In the genomic region with DNA sequence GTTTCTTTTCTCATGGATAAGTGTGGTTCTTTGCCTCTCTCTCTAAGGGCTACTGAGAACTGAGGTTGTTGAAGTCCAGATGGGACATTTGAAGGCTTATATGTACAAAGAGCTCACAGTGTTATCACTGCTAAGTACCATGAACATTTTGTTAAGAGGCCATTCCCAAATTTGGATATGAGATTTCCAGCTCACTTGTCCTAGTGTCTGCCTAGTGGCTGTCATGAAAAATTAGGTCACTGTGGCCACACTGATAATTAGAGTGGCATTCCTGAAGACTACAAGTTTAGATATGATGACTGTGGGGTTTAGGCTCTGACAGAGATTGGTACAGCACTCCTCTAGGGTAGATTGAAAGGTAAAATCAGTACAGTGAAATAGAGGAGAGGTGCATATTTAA, we compare ENCODE assay signal across 18 mouse cellular contexts.
DNase-seq lines count a peak whose midpoint lies in the region; ATAC-seq and TF ChIP-seq lines count a peak whose summit lies in the region.
"Had no signal": no experiment of that assay in that cellular context is flagged by ENCODE, and none has a peak within 500 bp of the region (broad histone marks: within the 10 kb centered on the region; RNA-seq: fewer than 3 reads in every experiment).

No protein-coding gene starts in this region.

- no peak for TF ChIP-seq CTCF in heart, adult 2 months (IDR thresholded peaks at IDR 0.05)
- no peak for TF ChIP-seq CTCF in left cerebral cortex, adult 2 months (IDR thresholded peaks at IDR 0.05)

- no peaks in the 10 kb centered on the region for H3K27me3 ChIP-seq in heart, adult 2 months (ENCODE audit: control insufficient read depth, insufficient read depth, low read length)
- H3K27me3 ChIP-seq in heart, embryonic 12.5 days (replicated peaks) = no peaks in the 10 kb centered on the region
- H3K27me3 ChIP-seq: embryonic facial prominence, embryonic 12.5 days; forebrain, embryonic 15.5 days; hindbrain, embryonic 15.5 days had no signal

- no peak overlapping the region for H3K9ac ChIP-seq in heart, adult 2 months (ENCODE audit: low read depth, low read length)
- no peak overlapping the region for H3K9ac ChIP-seq in heart, embryonic 12.5 days
- H3K9ac ChIP-seq: embryonic facial prominence, embryonic 12.5 days; forebrain, embryonic 15.5 days; hindbrain, embryonic 15.5 days had no signal

- DNase-seq in heart, adult 2 months = no peak
- DNase-seq in heart, postnatal 25 days (ENCODE audit: low spot score) = no peak
- no peak for DNase-seq in heart, postnatal 36 days
- no peak for DNase-seq in left cerebral cortex, adult 2 months (ENCODE audit: extremely low spot score in 1 of 2, low spot score in 2 of 2)
- no peak for DNase-seq in left cerebral cortex, adult 8-10 months (ENCODE audit: low spot score in 2 of 2)
- peak; percentile 88 for DNase-seq in retina, postnatal 1 day
- no peak for DNase-seq in layer of hippocampus, postnatal 36 days
- DNase-seq: adrenal gland, postnatal 14 days; cerebellum, adult 11-12 months; cerebellum, adult 9-10 months; cerebellum, postnatal 25 days; gastrocnemius, postnatal 36 days; kidney, adult 11 months; kidney, adult 9 months had no signal

- no peak overlapping the region for H3K4me3 ChIP-seq in heart, adult 2 months
- no peak overlapping the region for H3K4me3 ChIP-seq in heart, embryonic 12.5 days
- no peak overlapping the region for H3K4me3 ChIP-seq in left cerebral cortex, adult 2 months
- H3K4me3 ChIP-seq: embryonic facial prominence, embryonic 12.5 days; forebrain, embryonic 15.5 days; hindbrain, embryonic 15.5 days had no signal

- intact Hi-C loops in heart, adult 2 months (cut with DNase I) = no loop called here
- intact Hi-C loops in heart, postnatal 25 days (cut with DNase I) = no loop called here
- intact Hi-C loops in heart, postnatal 36 days (cut with DNase I) = no loop called here
- intact Hi-C loops in left cerebral cortex, adult 2 months (cut with DNase I) = no loop called here

- TF ChIP-seq POLR2A in heart, adult 2 months (IDR thresholded peaks at IDR 0.05; ENCODE audit: insufficient read depth, low read depth, low read length) = no peak; the same call in 1 of the 2 replicates

- H3K27ac ChIP-seq in heart, adult 2 months = peak overlapping the region; percentile 92
- H3K27ac ChIP-seq in heart, embryonic 12.5 days (ENCODE audit: poor library complexity, severe bottlenecking) = peak overlapping the region; percentile 98
- peak overlapping the region; percentile 33; the same call in 1 of the 2 replicates for H3K27ac ChIP-seq in left cerebral cortex, adult 2 months
- H3K27ac ChIP-seq: embryonic facial prominence, embryonic 12.5 days; forebrain, embryonic 15.5 days; hindbrain, embryonic 15.5 days had no signal

- peaks cover 3% of the 10 kb centered on the region; the same call in 1 of the 2 replicates for H3K79me2 ChIP-seq in heart, adult 2 months (replicated peaks; ENCODE audit: control insufficient read depth, insufficient read depth, low read length)

- peaks cover 19% of the 10 kb centered on the region for H3K36me3 ChIP-seq in heart, adult 2 months (ENCODE audit: control insufficient read depth, insufficient read depth, low read length)
- H3K36me3 ChIP-seq in heart, embryonic 12.5 days = 0 out of 2 replicates have a peak, but pooled peaks cover 4% of the 10 kb centered on the region
- H3K36me3 ChIP-seq: forebrain, embryonic 15.5 days; hindbrain, embryonic 15.5 days had no signal

- ATAC-seq in heart, embryonic 12.5 days (ENCODE audit: insufficient number of reproducible peaks, low FRiP score) = peak; percentile 67
- ATAC-seq: forebrain, embryonic 15.5 days had no signal

- H3K4me1 ChIP-seq in heart, adult 2 months (ENCODE audit: control insufficient read depth, insufficient read depth, low read length) = peaks cover 7% of the 10 kb centered on the region
- H3K4me1 ChIP-seq in heart, embryonic 12.5 days (replicated peaks) = peaks cover 58% of the 10 kb centered on the region
- H3K4me1 ChIP-seq: embryonic facial prominence, embryonic 12.5 days; hindbrain, embryonic 15.5 days had no signal

- H3K4me2 ChIP-seq in heart, embryonic 12.5 days = peak overlapping the region; percentile 77
- H3K4me2 ChIP-seq: embryonic facial prominence, embryonic 12.5 days; forebrain, embryonic 15.5 days; hindbrain, embryonic 15.5 days had no signal

- no peaks in the 10 kb centered on the region for H3K9me3 ChIP-seq in heart, embryonic 12.5 days (replicated peaks)
- H3K9me3 ChIP-seq: embryonic facial prominence, embryonic 12.5 days; forebrain, embryonic 15.5 days; hindbrain, embryonic 15.5 days had no signal

- no peak for TF ChIP-seq EP300 in heart, adult 2 months (IDR thresholded peaks at IDR 0.05; ENCODE audit: insufficient read depth, low read depth, low read length)

Comparison
In these comparisons a context has a peak if more than half of its experiments do, and no peak if none do; other contexts are left out.
1. H3K27ac ChIP-seq: peak in every context shown above with its lines; median percentile 98 in heart, embryonic 12.5 days; 92 in heart, adult 2 months; 33 in left cerebral cortex, adult 2 months.